Mouse (Mus musculus) erythroblast, embryonic 14.5 days (primary cell): Measurements from ENCODE around the gene Samd10.

Source experiments
- GATA1 ChIP-seq: IDR thresholded peaks from 2 replicates; pipeline ENCODE4 v1.6.1; 2012; ENCODE audit warnings: low read length, inconsistent platforms, mixed read lengths
- TAL1 ChIP-seq: IDR thresholded peaks from 3 replicates; pipeline ENCODE4 v1.6.1; 2012; ENCODE audit warnings: low read length, inconsistent platforms, mixed read lengths

GRCm38 (mm10) chr2:181550233-181550632 is 48.8 kb downstream of the Samd10 start:
- TF ChIP-seq GATA1: no peak
- no peak for TF ChIP-seq TAL1
